Mouse (Mus musculus): Measurements from ENCODE around the gene Sgcb.

Gene Sgcb

DNA sequence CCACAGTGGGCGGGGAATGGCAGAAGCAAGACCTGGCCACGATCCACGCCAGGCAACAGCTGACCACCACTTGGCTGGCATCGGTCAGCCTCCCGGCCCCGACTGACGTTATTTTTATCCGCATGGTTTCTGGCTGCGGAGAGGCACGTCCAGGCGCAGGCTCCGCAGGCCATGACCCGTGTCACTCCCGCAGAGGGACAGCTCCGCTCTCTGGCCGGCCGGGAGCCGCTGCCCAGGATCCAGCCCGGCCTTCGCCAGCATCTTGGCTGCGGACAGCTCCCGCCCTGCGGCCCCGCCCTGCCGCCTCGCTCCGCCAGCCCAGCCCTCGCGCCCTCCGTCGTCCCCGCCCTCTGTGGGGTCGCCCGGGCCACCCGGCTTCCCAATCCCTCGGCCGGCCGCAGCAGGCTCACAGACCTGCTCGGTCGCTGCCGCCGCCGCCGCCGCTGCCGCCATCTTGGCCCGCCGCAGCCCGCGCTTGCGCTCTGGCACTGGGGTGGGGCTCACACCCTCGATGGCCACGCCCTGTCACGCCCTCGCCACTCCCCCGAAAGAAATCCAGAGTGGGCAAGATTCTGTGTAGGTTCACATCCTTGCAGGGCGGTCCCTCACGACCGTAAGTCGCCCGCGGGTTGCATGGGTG lies at the start of gene Sgcb:
TSS of gene Sgcb (minus strand) at position 530 of the 640 bp plus-strand sequence.
- peak; percentile 83 for DNase-seq (ENCODE audit: low read depth, low spot score)

DNA sequence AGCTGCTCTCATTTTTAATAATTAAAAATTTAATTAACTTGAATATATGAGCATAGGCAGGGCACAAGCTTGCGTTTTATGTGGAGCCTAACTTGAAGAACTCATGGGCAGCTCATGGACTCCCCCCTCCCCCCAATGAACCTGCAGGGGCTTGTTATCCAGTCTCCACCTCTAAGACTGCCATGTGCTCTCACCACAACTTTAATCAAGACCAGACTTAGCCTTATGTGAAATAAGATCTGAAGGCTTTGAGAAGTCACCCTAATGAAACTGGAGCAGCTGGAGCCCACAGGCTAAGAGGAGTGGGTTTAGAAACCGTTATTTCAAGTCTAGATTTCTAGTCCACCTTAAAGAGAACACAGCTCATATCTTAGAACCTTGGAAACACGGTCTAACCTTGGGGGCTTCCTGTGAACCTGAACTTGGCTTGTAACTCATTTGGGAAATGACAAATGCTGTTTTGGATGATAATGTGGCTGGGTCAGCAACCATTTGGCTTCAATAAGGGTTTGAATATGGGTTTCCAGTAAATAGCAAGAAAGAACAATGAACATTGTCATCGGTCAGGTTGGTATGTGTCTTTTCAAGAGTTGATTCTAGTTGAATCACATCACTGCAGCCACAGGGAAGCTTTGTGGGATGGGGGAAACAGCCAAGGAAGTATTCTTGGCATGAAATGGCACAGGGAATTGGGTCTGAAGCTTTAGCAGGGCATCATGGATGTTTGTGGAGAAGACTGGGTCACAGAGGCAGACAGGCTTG lies 46.8 kb upstream of the Sgcb start:
- DNase-seq (ENCODE audit: low read depth, low spot score) = no peak

DNA sequence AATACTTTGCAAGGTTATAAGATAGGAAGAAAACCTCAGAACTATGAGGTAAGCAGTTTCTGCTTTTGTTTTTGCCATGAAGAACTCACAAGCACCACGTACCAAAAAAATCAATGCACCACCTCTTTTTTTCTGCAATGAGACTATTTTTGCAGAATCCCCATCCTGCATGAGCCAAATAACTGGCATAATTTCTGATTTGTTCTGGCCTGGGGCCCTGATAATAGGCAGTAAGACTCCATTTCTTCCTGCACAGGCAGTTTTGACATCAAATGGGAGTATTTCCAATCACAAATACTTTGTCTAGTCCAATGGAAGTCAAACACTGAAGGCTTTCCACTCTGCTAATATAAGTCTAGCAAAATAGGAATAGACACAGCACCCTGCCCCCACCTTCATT lies 46.2 kb upstream of the Sgcb start:
- no peak for DNase-seq (ENCODE audit: low read depth, low spot score)

DNA sequence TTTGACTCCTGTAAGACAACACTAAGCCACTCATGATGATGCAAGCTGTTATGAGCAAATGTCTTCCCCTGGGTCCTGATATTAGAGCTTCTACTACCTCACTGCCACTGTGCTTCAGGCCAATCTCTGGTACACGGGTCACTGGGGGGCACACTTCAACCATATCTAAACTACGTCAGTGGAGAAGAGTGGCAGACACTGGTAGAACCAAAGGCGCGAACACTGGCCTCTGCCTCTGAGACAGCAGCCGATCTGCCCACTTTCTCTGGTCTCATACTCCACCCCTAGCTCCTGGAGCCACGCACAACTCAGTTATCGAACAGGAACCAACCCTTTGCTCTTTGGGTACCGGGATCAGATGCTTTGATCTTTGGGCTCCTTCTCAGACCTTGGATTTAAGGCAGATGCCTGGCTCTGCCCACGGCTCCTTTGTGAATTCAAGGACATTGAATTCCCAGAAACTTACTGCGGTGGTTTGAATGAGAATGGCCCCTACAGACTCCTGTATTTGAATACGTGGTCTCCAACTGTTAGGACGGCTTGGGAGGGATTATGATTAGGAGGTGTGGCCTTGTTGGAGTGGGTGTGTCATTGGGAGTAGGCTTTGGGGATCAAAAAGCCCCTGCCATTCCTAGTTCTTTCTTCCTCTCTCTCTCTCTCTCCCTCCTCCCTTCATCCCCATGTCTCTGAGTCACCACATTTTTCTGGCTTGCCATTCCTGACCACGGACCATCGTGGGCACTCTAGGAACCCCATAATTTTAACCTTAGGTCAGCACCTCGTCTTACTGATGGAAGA lies 44.3 kb upstream of the Sgcb start:
- no peak for DNase-seq (ENCODE audit: low read depth, low spot score)

DNA sequence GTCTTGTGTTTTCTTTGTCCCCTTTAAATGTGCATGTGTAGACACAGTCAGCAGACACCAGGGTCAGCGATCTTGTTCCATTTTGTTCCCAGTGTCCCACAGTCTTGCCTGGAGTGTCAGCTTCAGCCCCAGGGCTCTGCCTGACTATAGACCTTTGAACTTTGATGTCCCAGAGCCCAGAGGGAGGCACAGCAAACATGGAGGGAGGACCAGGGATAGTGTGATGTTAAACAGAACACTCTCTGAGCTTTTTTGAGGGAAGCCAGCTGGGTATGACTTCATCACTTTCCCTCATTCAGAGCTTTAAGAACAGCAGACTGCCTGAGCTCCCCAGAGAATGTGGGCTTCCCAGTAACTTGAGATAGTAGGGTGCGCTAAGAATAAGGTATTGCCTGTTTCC lies 42.6 kb upstream of the Sgcb start:
- DNase-seq (ENCODE audit: low read depth, low spot score) = no peak

DNA sequence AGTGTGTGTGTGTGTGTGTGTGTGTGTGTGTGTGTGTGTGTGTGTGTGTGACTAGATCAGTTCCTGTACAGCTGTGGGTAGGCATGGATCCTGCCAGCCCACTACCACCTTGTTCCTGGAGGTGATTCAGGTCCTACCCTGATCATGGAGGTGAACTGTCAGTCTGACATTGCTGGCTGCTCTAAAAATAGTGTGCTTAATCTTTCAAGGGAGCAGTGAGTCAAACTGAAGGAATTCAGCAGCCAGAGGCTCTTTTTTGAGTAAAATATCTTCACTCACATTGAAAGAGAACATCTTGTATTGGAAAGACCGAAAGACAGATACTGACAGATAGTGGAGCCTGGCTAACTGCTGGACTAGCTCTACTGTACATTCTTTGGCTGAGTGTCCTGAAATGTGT lies 41.0 kb upstream of the Sgcb start:
- no peak for DNase-seq (ENCODE audit: low read depth, low spot score)

DNA sequence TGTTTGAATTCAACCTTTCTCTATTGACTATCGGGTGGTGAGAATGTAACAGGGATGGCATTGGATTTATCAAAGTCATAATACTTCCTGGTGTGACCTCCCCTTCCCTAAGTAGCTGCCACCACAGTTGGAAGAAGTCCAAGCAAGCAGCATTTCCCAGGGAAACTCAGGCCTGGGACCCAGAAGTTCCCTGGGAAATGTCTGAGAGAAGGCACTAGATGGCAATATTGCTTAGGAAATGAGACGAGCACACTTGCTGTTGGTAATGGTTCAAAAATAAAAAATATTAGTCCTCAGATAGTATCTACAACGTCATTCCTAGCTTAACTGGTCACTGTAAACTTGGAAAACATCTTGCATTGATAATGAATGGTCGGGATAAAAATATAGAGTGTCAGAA lies 38.6 kb upstream of the Sgcb start:
- DNase-seq (ENCODE audit: low read depth, low spot score) = peak; percentile 11

DNA sequence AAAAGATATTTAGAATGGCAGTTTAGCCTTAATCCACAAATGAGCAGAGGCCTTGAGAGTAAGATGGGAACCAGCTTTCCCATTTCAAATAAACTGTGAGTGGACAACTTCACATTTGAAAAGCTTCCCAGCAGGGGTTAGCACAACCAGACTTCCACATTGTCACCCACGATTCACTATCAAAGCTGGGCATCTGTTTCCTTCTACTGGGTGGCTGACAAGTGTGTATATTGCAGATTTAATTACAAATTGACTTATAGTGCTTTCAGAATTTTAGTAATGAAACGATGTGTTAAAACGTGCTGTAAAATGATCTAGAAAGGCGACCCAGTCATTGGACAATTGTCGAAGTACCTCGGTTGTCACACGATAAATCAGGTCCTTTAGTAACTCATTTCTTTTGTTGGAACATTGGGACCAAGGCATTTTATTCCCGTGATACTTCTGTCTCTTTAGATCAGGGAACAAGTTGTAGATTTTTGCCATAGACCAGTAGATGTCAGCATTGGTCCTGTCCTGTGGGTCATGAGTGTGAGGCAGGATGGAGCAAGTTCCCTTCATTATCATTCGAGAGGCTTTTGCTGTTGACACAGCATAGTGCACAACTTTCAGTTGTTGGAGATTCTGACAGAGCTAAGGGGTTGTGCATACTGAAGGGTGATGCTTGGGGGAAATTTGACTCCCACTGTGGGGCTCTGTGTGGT lies 36.3 kb upstream of the Sgcb start:
- peak; percentile 24 for DNase-seq (ENCODE audit: low read depth, low spot score)

DNA sequence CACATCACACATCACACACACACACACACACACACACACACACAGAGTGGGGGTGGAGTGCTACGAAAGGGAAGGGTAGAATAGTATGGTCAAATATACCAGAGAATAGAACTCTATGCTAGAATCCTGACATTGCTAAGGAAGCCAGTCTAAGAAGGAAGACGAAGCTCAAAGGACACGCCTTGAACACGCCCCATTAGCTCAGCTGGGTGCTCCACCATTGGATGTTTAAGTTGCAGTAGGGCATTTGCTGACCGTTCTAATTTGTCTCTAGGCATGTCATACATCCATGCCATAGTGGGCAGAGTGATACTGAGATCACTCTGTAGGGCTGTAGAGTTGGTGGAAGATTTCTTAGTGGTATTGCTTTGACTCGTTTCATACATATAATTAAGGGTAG lies 35.6 kb upstream of the Sgcb start:
- no peak for DNase-seq (ENCODE audit: low read depth, low spot score)

DNA sequence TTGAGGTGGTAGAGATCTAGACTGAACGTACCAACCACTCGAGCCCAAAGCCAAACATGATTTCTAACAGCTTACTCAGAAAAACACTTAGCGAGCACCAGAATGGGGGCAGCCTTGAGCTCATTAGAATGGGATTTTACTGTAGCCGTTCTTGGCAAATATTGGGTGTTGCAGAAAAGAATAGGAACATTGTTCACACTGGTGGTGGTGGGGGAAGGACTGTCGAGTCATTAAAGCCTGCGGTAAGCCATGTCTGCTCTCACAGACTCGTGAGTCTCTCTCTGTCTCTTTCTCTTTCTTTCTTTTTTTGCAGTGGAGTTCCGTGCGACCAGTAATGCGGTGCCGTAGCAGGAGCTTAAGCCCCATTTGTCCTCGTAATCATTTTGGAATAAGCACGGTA lies 29.0 kb upstream of the Sgcb start:
- no peak for DNase-seq (ENCODE audit: low read depth, low spot score)

DNA sequence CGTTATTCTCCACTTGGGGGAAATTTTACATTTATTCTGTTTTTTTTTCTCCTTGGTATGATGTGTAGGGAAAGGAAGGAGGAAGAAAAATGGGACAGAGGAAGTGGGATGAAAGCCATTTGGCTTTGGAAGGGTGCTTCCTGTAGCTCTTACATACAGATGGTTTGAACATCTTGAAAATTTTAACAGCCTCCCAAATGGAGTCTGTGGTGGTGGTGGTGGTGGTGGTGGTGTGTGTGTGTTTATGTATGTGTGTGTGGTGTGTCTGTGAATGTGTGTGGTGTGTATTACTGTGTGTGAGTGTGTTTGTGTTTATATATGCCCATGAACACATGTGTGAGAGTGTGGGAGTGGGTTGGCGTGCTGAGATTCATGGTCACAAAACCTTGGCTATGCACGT lies 28.0 kb upstream of the Sgcb start:
- DNase-seq (ENCODE audit: low read depth, low spot score) = no peak

DNA sequence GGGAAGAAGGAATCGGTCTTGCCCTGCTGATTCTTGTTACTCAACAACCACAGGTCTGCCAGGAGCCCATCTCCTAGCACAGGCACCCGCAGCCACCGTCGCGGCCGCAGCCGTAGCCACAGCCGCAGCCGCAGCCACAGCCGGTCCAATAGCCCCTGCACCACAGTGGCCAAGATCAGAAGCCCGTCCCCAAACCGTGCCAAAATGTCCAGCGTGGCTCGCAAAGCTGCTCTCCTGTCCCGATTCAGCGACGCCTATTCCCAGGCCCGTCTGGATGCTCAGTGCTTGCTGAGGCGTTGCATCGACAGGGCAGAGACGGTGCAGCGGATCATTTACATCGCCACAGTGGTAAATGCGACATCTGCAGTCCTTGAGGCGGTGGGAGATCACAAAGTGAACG lies 21.8 kb upstream of the Sgcb start:
- no peak for DNase-seq (ENCODE audit: low read depth, low spot score)

DNA sequence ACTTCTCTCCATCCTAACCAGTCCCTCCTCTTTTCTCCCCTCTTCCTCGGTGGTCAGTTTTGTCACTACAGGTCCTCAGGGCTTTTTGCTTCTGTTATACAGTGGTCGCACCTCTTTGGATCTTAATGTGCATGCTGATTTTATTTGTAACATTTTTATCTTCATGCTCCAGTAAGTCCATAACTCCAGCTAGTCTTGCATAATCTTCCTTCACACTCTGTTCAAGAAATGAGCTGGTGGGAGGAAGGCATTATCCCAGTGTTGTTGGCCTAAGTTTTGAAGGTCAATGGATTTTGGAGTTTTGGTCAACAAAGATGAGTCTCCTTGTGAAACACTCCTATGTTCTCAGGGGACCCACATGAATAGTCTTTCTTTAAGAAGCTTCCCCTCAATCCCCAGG lies 20.3 kb upstream of the Sgcb start:
- DNase-seq (ENCODE audit: low read depth, low spot score) = no peak

DNA sequence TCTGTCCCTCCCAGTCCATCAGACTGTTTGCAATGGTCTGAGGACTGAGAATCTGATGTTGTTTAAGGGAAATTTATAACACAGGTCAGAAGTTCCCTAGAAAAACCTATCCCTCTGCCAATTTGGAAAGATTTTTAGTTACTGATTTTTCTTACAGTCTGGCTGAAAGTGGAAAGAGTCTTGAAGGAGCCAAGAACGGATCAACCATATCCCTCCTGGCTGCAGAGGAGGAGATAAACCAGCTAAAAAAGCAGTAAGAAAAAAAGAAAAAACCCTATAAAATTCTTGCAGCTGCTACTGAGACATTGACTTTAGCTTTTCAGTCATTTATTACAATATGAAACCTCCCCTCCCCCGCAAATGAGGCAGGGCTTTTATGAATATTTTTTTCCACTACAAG lies 19.1 kb upstream of the Sgcb start:
- DNase-seq (ENCODE audit: low read depth, low spot score) = no peak

DNA sequence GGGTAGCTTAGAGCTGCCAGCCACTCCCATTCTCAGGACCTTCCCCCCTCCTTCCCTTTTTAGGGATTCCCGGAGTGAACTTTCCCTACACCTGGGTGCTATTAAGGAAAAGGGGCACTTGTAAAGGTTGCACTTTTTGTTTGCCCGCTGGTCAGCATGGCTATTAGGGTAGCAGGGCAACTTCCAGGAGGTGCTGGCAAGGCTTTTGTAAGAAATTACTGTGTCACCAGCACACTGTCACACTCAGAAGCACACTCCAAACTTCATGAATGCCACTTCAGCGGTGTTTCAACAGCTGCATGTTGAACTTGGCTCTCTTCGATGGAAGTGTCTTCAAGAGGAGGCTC lies 4.2 kb upstream of the Sgcb start:
- DNase-seq (ENCODE audit: low read depth, low spot score) = no peak

DNA sequence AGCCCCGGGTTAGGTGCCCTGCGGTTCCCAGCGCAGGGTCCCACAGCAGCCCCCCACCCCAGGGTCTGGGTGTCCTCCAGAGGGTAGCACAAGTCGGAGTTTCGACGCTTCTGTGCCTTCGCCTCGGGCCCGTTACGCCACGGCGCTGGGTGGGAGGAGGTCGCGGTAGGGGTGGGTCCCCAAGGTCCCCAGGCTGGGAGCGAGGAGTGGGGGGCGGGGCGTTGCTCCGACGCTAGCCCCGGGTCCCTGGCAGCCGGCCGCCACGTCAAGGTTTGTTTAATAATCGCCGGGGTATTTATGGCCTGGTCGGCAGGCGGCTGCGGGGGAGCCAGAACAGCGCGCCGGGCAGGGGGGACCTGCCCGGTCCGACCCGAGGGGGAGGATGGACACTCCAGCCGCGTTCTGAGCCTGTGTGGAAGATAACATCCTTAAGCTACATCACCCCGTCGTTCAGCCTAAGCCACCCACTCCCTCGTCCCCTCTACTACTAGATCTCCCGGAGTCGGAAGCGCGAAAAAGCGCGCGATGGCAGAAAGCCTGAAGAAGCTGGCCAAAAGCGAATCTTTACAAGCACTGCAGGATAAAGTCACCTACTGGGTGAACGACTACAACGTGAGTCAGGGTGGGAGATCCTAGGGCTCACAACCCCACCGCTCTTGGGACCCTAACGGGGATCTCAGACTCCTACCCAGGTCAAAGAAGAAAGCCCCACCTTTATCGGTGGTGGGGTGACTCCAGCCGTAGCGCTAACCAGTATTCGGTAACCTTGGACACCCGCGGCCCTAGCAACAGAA lies 3.7 kb upstream of the Sgcb start, which contains the start of gene Spata18:
TSS of gene Spata18 (plus strand) at position 319 of the 794 bp plus-strand sequence.
- no peak for DNase-seq (ENCODE audit: low read depth, low spot score)

DNA sequence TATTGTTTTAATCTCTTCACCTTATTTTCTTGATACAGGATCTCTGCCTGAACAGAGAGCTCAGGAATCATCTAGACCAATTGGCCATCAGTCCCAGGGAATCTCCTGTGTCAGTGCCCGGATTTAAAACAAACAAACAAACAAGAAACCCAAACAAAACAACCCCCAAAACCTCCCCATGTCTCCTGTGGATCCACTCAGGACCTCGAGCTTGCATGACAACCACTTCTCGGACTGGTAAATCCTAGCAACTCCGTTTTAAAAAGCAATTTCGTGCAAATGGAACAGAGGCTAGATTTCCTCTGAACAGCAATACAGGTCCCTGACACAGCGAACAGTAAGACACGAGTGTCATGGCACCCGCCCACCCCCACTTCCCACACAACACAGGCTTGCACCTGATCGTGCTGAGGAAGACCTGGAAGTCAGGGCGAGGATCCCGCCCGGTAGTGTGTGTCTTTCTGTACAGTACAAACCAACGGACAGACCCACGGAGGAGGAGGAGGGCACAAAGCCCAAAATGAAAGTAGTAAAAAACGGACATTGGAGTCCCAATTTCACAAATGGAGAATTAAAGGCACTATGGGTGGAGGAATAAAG lies 2.9 kb upstream of the Sgcb start:
- no peak for DNase-seq (ENCODE audit: low read depth, low spot score)

DNA sequence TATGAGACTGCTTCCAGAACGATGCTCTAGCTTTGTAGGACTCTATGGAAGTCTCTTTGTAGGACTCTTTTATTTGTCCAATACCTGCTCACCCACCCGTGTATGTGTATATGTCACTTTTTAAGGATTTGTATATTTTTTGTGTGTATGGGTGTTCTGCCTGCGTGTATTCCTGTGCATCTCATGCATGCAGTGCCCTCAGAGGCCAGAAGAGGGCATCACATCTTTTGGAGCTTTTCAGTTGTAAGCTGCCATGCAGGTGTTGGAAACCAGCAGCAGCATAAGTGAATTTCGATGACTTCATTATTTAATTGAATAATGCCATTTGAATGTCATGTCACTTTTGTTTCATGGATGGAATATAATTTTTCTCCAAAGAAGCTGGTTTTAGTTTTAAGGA lies 5.5 kb downstream of the Sgcb start:
- peak; percentile 67 for DNase-seq (ENCODE audit: low read depth, low spot score)

DNA sequence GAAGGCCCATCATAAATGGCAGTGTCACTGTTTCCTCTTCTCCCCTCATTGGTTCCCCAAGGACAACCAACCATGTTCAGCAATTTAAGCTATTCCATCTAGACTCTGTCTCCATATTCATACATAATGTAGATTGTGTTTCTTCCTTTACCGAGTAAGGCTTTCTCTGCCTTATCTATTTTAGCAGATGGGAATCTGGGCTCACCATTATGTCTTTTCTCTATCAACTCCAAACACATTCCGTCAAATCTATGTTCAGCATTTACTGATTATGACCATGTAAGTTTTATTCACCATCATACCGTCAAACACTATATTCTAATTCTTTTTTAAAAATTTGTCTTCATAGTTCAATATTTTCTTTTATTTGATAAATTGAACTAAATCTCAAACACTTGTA lies 6.5 kb downstream of the Sgcb start:
- no peak for DNase-seq (ENCODE audit: low read depth, low spot score)

DNA sequence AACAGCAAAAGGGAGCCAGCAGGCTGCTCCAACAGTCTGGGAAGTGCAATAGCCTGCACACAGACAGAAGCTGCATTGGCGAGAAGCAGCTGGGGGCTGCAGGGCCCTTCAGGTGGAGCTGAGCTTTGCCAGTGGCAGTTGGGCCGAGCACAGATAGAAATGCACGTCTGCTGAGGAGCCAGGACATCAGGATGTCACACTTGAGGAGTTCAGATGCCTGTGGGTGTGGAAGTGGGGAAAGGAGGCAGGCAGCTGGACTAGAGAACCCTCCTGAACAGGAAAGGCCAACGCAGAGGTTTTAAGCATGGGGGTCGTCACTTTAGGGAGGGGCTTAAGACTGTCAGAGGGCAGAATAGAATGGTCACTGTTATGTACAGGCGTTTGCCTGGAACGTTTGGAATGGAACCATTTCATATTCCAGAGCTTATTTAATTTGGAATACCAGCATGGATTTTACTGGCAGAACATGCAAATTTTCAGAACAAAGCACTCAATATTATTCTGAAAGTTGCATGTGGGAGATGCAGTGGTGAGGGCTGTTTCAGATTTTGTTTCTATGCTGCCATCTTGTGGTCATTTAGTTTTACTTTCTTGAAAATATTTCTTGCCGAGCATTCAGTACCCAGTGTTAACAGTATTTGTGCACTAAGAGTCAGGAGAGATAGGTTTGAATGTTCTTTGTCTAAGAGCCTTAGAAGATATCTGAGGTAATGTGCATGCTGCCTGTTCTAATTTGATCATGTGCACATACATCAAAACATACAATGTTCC lies 10.1 kb downstream of the Sgcb start:
- peak; percentile 71 for DNase-seq (ENCODE audit: low read depth, low spot score)

All from A20 (cell line).